7 mouse cellular contexts compared by ENCODE assay signal in genomic region chr13:55105045-55105952, GRCm38 (mm10). TPM values are rescaled to one million over a fixed set of nuclear protein-coding genes. Genes with fewer than 3 reads are reported as not detected.
DNase-seq lines count a peak whose midpoint lies in the region; ATAC-seq lines count a peak whose summit lies in the region.

TSS of gene Zfp346 (plus strand) at chr13:55105311.

- ATAC-seq in intestine, embryonic 16.5 days: peak; percentile 95
- ATAC-seq in midbrain, embryonic 11.5 days (ENCODE audit: low FRiP score): peak; percentile 92

- H3K36me3 ChIP-seq in intestine, embryonic 16.5 days (ENCODE audit: control insufficient read depth, insufficient read depth, low read length): peaks cover 6% of the 10 kb centered on the region; the same call in 1 of the 2 replicates
- no peaks in the 10 kb centered on the region; the same call in 1 of the 2 replicates for H3K36me3 ChIP-seq in midbrain, embryonic 11.5 days (ENCODE audit: control insufficient read depth, insufficient read depth, low read length)

- peak within 1 kb of the TSS; percentile 92 for H3K9ac ChIP-seq in intestine, embryonic 16.5 days (ENCODE audit: low read depth, low read length)
- peak within 1 kb of the TSS; percentile 93 for H3K9ac ChIP-seq in midbrain, embryonic 11.5 days (ENCODE audit: low read length)

- no peaks in the 10 kb centered on the region for H3K27me3 ChIP-seq in intestine, embryonic 16.5 days (replicated peaks; ENCODE audit: control insufficient read depth, insufficient read depth, low read length)
- H3K27me3 ChIP-seq in midbrain, embryonic 11.5 days (ENCODE audit: control insufficient read depth, insufficient read depth, low read length): no peaks in the 10 kb centered on the region

- peak; percentile 96 for DNase-seq in adrenal gland, adult 8-10 months
- peak; percentile 97 for DNase-seq in embryo, embryonic 9.5 days (ENCODE audit: extremely low spot score)
- DNase-seq in gastrocnemius, postnatal 4 days (ENCODE audit: low spot score in 2 of 2): peak; percentile 96 to 98
- DNase-seq in left cerebral cortex, postnatal 36 days (ENCODE audit: low spot score in 2 of 2): peak; percentile 95 to 96
- peak; percentile 99 for DNase-seq in midbrain, embryonic 11.5 days (ENCODE audit: low spot score, missing footprints)
- peak; percentile 96 for DNase-seq in skeletal muscle tissue, adult 2 months (ENCODE audit: low read depth, low spot score)

- intact Hi-C loops in left cerebral cortex, postnatal 36 days (cut with DNase I): loop anchor here (5.0 kb wide), 1 partner anchor 67 kb away; no protein-coding TSS in a partner anchor

- peak within 1 kb of the TSS; percentile 86 for H3K4me2 ChIP-seq in intestine, embryonic 16.5 days (ENCODE audit: low read depth, low read length)
- H3K4me2 ChIP-seq in midbrain, embryonic 11.5 days: peak within 1 kb of the TSS; percentile 67

- H3K27ac ChIP-seq in intestine, embryonic 16.5 days (ENCODE audit: low read length): peak within 1 kb of the TSS; percentile 87
- peak within 1 kb of the TSS; percentile 80 for H3K27ac ChIP-seq in midbrain, embryonic 11.5 days (ENCODE audit: low read depth, low read length)

- H3K4me1 ChIP-seq in intestine, embryonic 16.5 days (ENCODE audit: control insufficient read depth, insufficient read depth, low read length): peaks cover 6% of the 10 kb centered on the region
- H3K4me1 ChIP-seq in midbrain, embryonic 11.5 days (ENCODE audit: control insufficient read depth, insufficient read depth, low read length): peaks cover 7% of the 10 kb centered on the region

- H3K4me3 ChIP-seq in intestine, embryonic 16.5 days (ENCODE audit: low read length): peak within 1 kb of the TSS; percentile 90
- H3K4me3 ChIP-seq in midbrain, embryonic 11.5 days (ENCODE audit: low read depth, low read length): peak within 1 kb of the TSS; percentile 76

- no peaks in the 10 kb centered on the region for H3K9me3 ChIP-seq in intestine, embryonic 16.5 days (ENCODE audit: control insufficient read depth, low read length)
- H3K9me3 ChIP-seq in midbrain, embryonic 11.5 days (ENCODE audit: control insufficient read depth, low read length): no peaks in the 10 kb centered on the region

- under 1% methylated on average over 64 of the region's 66 CpGs for WGBS in intestine, embryonic 16.5 days
- under 1% methylated on average over 63 of the region's 66 CpGs for WGBS in midbrain, embryonic 11.5 days

RNA-seq across cellular contexts. Expression of gene Zfp346, which starts in this region (rescaled TPM):
- 10 to 100 TPM; 50.4 to 83.6 (median 73.9) TPM for total RNA-seq in adrenal gland, adult 8-10 months (2022)
- total RNA-seq in gastrocnemius, postnatal 4 days (2021): 10 to 100 TPM; 22.2 to 24.2 TPM
- polyA plus RNA-seq in intestine, embryonic 16.5 days (2015; fragmentation: Nextera tagmentation; extraction: Ambion mirVana): 11.2 and 12.5 TPM in 2 replicates
- total RNA-seq in left cerebral cortex, postnatal 36 days (2021): 10 to 100 TPM; 39.0 to 47.3 TPM
- polyA plus RNA-seq in midbrain, embryonic 11.5 days (2014; fragmentation: Nextera tagmentation; extraction: Ambion mirVana): 18.8 and 19.7 TPM in 2 replicates

Comparison
In these comparisons a context has a peak if more than half of its experiments do, and no peak if none do; other contexts are left out.
1. Peak in every context shown above with its lines: DNase-seq, ATAC-seq, H3K4me3 ChIP-seq and H3K27ac ChIP-seq.